In genomic region chr10:5921771-5922170, GRCm38 (mm10) we compare ENCODE assay signal across 9 mouse cellular contexts. TPM values are rescaled to one million over a fixed set of nuclear protein-coding genes. Genes with fewer than 3 reads are reported as not detected.
DNase-seq lines count a peak whose midpoint lies in the region; ATAC-seq lines count a peak whose summit lies in the region.
"Had no signal": no experiment of that assay in that cellular context is flagged by ENCODE, and none has a peak within 500 bp of the region (broad histone marks: within the 10 kb centered on the region; RNA-seq: fewer than 3 reads in every experiment).

No protein-coding gene starts in this region.

- H3K36me3 ChIP-seq in lung, embryonic 15.5 days: no peaks in the 10 kb centered on the region
- H3K36me3 ChIP-seq in intestine, embryonic 14.5 days (ENCODE audit: control insufficient read depth, insufficient read depth, low read length): no peaks in the 10 kb centered on the region
- H3K36me3 ChIP-seq in neural tube, embryonic 13.5 days: no peaks in the 10 kb centered on the region

- peaks cover 30% of the 10 kb centered on the region for H3K27me3 ChIP-seq in lung, embryonic 15.5 days
- peaks cover 3% of the 10 kb centered on the region; the same call in 1 of the 2 replicates for H3K27me3 ChIP-seq in intestine, embryonic 14.5 days (replicated peaks; ENCODE audit: control insufficient read depth, insufficient read depth, low read length)
- H3K27me3 ChIP-seq in neural tube, embryonic 13.5 days: peaks cover 3% of the 10 kb centered on the region; the same call in 1 of the 2 replicates

- peak overlapping the region; percentile 53 for H3K4me3 ChIP-seq in lung, embryonic 15.5 days
- H3K4me3 ChIP-seq in intestine, embryonic 14.5 days (ENCODE audit: low read depth, low read length): peak overlapping the region; percentile 59
- H3K4me3 ChIP-seq in neural tube, embryonic 13.5 days: peak overlapping the region; percentile 88
- H3K4me3 ChIP-seq: erythroblast, embryonic 14.5 days had no signal

- intact Hi-C loops in gastrocnemius, postnatal 14 days (cut with DNase I; ENCODE audit: low total_unique reads): no loop called here

- peak overlapping the region; percentile 27; the same call in 1 of the 2 replicates for H3K9ac ChIP-seq in lung, embryonic 15.5 days
- H3K9ac ChIP-seq in intestine, embryonic 14.5 days (ENCODE audit: low read length): peak overlapping the region; percentile 47
- H3K9ac ChIP-seq in neural tube, embryonic 13.5 days: peak overlapping the region; percentile 90

- peak; percentile 37 for DNase-seq in embryo, embryonic 11 days
- DNase-seq in embryo, embryonic 10 days (ENCODE audit: low spot score): no peak
- no peak for DNase-seq in lung, postnatal 14 days
- DNase-seq in intestine, embryonic 14.5 days (ENCODE audit: low spot score): peak; percentile 54
- DNase-seq in gastrocnemius, postnatal 14 days: no peak

- no peaks in the 10 kb centered on the region for H3K9me3 ChIP-seq in lung, embryonic 15.5 days
- no peaks in the 10 kb centered on the region for H3K9me3 ChIP-seq in intestine, embryonic 14.5 days (ENCODE audit: control insufficient read depth, low read length)
- no peaks in the 10 kb centered on the region for H3K9me3 ChIP-seq in neural tube, embryonic 13.5 days

- H3K4me2 ChIP-seq in lung, embryonic 15.5 days: peak overlapping the region; percentile 98
- H3K4me2 ChIP-seq in intestine, embryonic 14.5 days (ENCODE audit: low read length): peak overlapping the region; percentile 100
- peak overlapping the region; percentile 85 for H3K4me2 ChIP-seq in neural tube, embryonic 13.5 days

- H3K4me1 ChIP-seq in lung, embryonic 15.5 days: peaks cover 13% of the 10 kb centered on the region; the same call in 1 of the 2 replicates
- H3K4me1 ChIP-seq in intestine, embryonic 14.5 days (replicated peaks; ENCODE audit: control insufficient read depth, insufficient read depth, low read length): no peaks in the 10 kb centered on the region
- peaks cover 24% of the 10 kb centered on the region for H3K4me1 ChIP-seq in neural tube, embryonic 13.5 days (replicated peaks)

- no peak overlapping the region for H3K27ac ChIP-seq in lung, embryonic 15.5 days
- no peak overlapping the region for H3K27ac ChIP-seq in intestine, embryonic 14.5 days (ENCODE audit: low read depth)
- H3K27ac ChIP-seq in neural tube, embryonic 13.5 days (replicated peaks): peak overlapping the region; percentile 76

- peak; percentile 25; the same call in 1 of the 2 replicates for ATAC-seq in lung, embryonic 15.5 days (ENCODE audit: borderline replicate concordance, extremely low read depth, low FRiP score, low TSS enrichment)
- peak; percentile 17; the same call in 1 of the 2 replicates for ATAC-seq in intestine, embryonic 14.5 days (replicated peaks; ENCODE audit: low FRiP score, low TSS enrichment, low read depth)
- ATAC-seq in neural tube, embryonic 13.5 days (ENCODE audit: low read depth): peak; percentile 62
- ATAC-seq in megakaryocyte progenitor cell, adult 5-6 weeks (replicated peaks; ENCODE audit: poor library complexity): no peak

- under 1% methylated on average over 31 of the region's 31 CpGs for WGBS in lung, embryonic 15.5 days
- WGBS in intestine, embryonic 14.5 days: 2% methylated on average over 19 of the region's 31 CpGs
- 2% methylated on average over 31 of the region's 31 CpGs for WGBS in neural tube, embryonic 13.5 days

RNA-seq across cellular contexts. Expression of gene Rgs17, which starts 0.4 kb away (rescaled TPM):
- 0.54 and 0.92 TPM in 2 replicates for polyA plus RNA-seq in lung, embryonic 15.5 days (2015; fragmentation: Nextera tagmentation; extraction: Ambion mirVana)
- 2.1 and 2.8 TPM in 2 replicates for polyA plus RNA-seq in intestine, embryonic 14.5 days (2014; fragmentation: Nextera tagmentation; extraction: Ambion mirVana)
- 12.9 and 13.2 TPM in 2 replicates for polyA plus RNA-seq in neural tube, embryonic 13.5 days (2015; fragmentation: Nextera tagmentation; extraction: Ambion mirVana)
- under 1 TPM; 0.08 to 0.24 TPM for total RNA-seq in gastrocnemius, postnatal 14 days (2021)
- not detected in 2 replicates for total RNA-seq in megakaryocyte progenitor cell, adult 5-6 weeks (2015)
- not detected in 2 replicates for total RNA-seq in megakaryocyte progenitor cell, adult 5-6 weeks (2017)
- polyA plus RNA-seq: erythroblast, embryonic 14.5 days had no signal

Comparison
In these comparisons a context has a peak if more than half of its experiments do, and no peak if none do; other contexts are left out.
1. DNase-seq: peak in embryo, embryonic 11 days (single experiment) and intestine, embryonic 14.5 days (single experiment); none in embryo, embryonic 10 days (single experiment), lung, postnatal 14 days (single experiment) and gastrocnemius, postnatal 14 days (single experiment).
2. H3K9ac ChIP-seq: peak in every context shown above with its lines; median percentile 90 in neural tube, embryonic 13.5 days; 47 in intestine, embryonic 14.5 days; 27 in lung, embryonic 15.5 days.
3. Peak in every context shown above with its lines, with median percentiles within 50 percentile points of each other: H3K4me2 ChIP-seq and H3K4me3 ChIP-seq.